Mouse (Mus musculus) neural tube, embryonic 13.5 days (tissue): Measurements from ENCODE around the gene Plppr3. TPM values are rescaled to one million over a fixed set of nuclear protein-coding genes. Genes with fewer than 3 reads are reported as not detected.
"Not testable (repeated sequence)": the region's sequence is repeated elsewhere in the genome, so short reads cannot be mapped to it uniquely, and the experiment has no call there.

Experiments
- ATAC-seq: fragments of 200-750 bp; cut with Nextera tagmentation; 2 replicates; pipeline ENCODE4 v1.8.0; 2017; ENCODE audit warnings: low read depth, mild to moderate bottlenecking, moderate TSS enrichment, moderate library complexity
- H3K27ac ChIP-seq: fragments of 300-500 bp; sonication (generic); replicated peaks from 2 replicates; pipeline ENCODE4 v1.5.1; 2015; ENCODE audit warnings: moderate library complexity, mild to moderate bottlenecking, inconsistent platforms
- H3K27me3 ChIP-seq: fragments of 300-500 bp; sonication (generic); 2 replicates; pipeline ENCODE4 v1.6.1; 2015; ENCODE audit warnings: mild to moderate bottlenecking, inconsistent platforms
- H3K36me3 ChIP-seq: fragments of 300-500 bp; sonication (generic); 2 replicates; pipeline ENCODE4 v1.6.1; 2015; ENCODE audit warnings: mild to moderate bottlenecking, inconsistent platforms
- H3K4me1 ChIP-seq: fragments of 300-500 bp; sonication (generic); replicated peaks from 2 replicates; pipeline ENCODE4 v1.6.1; 2015; ENCODE audit warnings: inconsistent platforms
- H3K4me2 ChIP-seq: fragments of 300-500 bp; sonication (generic); 2 replicates; pipeline ENCODE4 v1.6.1; 2015; ENCODE audit warnings: inconsistent platforms, mild to moderate bottlenecking, moderate library complexity
- H3K4me3 ChIP-seq: fragments of 300-500 bp; sonication (generic); 2 replicates; pipeline ENCODE4 v1.5.1; 2015; ENCODE audit warnings: mild to moderate bottlenecking, inconsistent platforms
- H3K9ac ChIP-seq: fragments of 300-500 bp; sonication (generic); 2 replicates; pipeline ENCODE4 v1.6.1; 2015; ENCODE audit warnings: moderate library complexity, mild to moderate bottlenecking, inconsistent platforms
- H3K9me3 ChIP-seq: fragments of 300-500 bp; sonication (generic); 2 replicates; pipeline ENCODE4 v1.6.1; 2016; ENCODE audit warnings: inconsistent platforms
- WGBS: fragments of 180-500 bp; shearing (Covaris S2); methylation state at CpG from one replicate; pipeline ENCODE4 v1.1.7; 2015; 5-methylcytosine and 5-hydroxymethylcytosine counted together
- polyA plus RNA-seq: library from polyadenylated mRNA; unstranded; fragments of >200 nt; fragmentation: Nextera tagmentation; extraction: Ambion mirVana; gene quantifications from 2 replicates; pipeline ENCODE4 v1.2.1, GENCODE M21; 2015

Plppr3 gene
- polyA plus RNA-seq, 1 experiment from 2014 or later, result 361 TPM

DNA sequence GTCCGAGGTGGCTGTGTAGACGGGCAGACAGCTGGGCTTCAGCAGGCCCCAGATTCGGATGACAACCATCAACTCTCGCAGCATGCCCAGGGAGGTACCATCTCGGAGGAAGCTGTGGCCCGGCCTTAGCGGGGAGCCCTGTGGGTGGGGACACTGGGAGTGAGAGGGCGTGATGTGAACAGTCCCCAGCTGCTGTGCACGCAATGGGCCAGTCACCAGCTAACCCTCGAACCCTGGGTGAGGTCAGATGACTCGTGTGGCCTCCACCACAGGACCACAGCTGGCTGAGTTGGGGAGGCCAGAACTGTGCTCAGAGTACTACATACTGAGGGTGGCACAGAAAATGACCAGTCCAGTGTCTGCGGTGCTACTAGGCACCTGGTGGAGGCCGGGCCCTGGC is 22.4 kb upstream of the Plppr3 start:
- ATAC-seq, result no peak
- no peak overlapping the region for H3K27ac ChIP-seq
- H3K27me3 ChIP-seq, result peaks cover 9% of the 10 kb centered on the region
- H3K36me3 ChIP-seq, result peaks cover 58% of the 10 kb centered on the region
- no peaks in the 10 kb centered on the region for H3K9me3 ChIP-seq
- WGBS, result 87% methylated on average over 13 of the region's 13 CpGs
- no peak overlapping the region for H3K4me2 ChIP-seq
- H3K4me1 ChIP-seq, result peaks cover 15% of the 10 kb centered on the region
- no peak overlapping the region for H3K4me3 ChIP-seq
- H3K9ac ChIP-seq, result no peak overlapping the region

DNA sequence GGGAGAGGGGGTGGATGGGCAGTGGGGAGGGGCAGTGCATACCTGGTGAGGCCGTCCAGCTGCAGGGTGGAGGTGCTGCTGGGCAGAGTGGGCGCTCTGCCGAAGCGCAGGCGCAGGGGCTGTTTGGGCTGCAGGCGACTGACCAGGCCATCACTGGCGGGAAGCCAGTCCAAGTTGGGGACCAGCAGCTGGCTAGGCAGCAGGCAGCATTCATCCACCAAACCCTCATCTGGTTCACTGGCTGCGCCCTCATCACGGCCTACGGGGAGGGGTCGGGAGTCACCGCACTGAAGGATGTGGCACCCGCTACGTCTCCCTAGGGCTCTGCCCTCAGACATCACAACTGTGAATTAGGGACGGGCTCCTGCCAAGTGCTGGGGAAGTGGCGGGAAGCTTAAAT is 21.9 kb upstream of the Plppr3 start:
- ATAC-seq, result no peak
- H3K36me3 ChIP-seq, result peaks cover 58% of the 10 kb centered on the region
- H3K27me3 ChIP-seq, result peaks cover 9% of the 10 kb centered on the region
- WGBS, result 90% methylated on average over 15 of the region's 16 CpGs
- no peaks in the 10 kb centered on the region for H3K9me3 ChIP-seq
- H3K27ac ChIP-seq, result no peak overlapping the region
- H3K4me3 ChIP-seq, result no peak overlapping the region
- no peak overlapping the region for H3K4me2 ChIP-seq
- no peak overlapping the region for H3K9ac ChIP-seq
- H3K4me1 ChIP-seq, result peaks cover 12% of the 10 kb centered on the region

DNA sequence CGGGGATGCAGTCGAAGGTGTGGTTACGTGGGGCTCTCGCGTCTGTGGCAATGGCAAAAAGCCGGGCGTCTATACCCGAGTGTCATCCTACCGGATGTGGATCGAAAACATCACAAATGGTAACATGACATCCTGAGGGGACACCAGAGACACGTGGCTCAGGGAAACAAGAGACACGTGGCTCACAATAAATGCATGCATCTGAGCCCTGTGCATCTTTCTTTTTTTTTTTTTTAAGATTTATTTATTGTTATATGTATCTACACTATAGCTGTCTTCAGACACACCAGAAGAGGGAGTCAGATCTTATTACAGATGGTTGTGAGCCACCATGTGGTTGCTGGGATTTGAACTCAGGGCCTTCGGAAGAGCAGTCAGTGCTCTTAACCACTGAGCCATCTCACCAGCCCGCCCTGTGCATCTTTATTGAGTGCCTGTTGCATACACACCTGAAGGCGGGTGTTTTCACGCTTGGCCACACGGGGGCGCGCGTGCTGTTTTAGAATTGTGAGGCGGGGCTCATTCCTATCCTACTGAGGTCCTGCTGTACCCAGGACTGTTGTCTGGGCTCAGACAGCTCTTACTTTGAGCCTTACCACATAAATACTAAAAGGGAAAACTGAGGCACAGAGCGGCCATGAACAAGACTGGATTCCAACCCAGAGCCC is 18.2 kb upstream of the Plppr3 start:
- not testable (repeated sequence) for H3K4me2 ChIP-seq, H3K4me1 ChIP-seq, H3K27me3 ChIP-seq, H3K9ac ChIP-seq, H3K9me3 ChIP-seq, H3K4me3 ChIP-seq, H3K27ac ChIP-seq
- 43% methylated on average over 22 of the region's 22 CpGs for WGBS
- peak; percentile 54 for ATAC-seq
- H3K36me3 ChIP-seq, result peaks cover 34% of the 10 kb centered on the region

DNA sequence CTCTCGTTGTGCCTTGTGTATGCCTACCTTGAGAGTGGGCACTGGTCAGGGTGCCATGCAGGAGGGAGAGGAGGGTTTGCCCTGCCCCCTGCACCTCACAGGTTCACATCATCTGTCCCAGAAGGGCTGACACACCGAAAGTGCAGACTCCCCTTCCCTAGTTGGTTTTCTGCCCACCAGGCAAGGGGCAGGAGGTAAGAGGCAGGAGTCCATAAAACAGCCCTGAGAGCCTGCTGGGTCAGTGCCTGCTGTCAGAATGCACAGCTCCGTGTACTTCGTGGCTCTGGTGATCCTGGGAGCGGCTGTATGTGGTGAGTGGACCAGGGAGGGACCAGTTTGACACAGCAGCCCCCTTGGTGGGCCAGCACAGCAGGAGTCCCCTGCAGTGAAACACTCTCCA is 16.2 kb upstream of the Plppr3 start, which contains the start of gene Cfd:
Gene Cfd, plus strand, starts transcription at position 184 of the 400 bp plus-strand sequence.
- H3K4me3 ChIP-seq, result no peak within 1 kb of the TSS
- peaks cover 15% of the 10 kb centered on the region for H3K36me3 ChIP-seq
- no peak within 1 kb of the TSS for H3K4me2 ChIP-seq
- no peak for ATAC-seq
- H3K9ac ChIP-seq, result 0 out of 2 replicates have a peak within 1 kb of the TSS, but pooled peaks have one; percentile 5
- H3K4me1 ChIP-seq, result no peaks in the 10 kb centered on the region
- no peaks in the 10 kb centered on the region for H3K9me3 ChIP-seq
- H3K27me3 ChIP-seq, result no peaks in the 10 kb centered on the region; the same call in 1 of the 2 replicates
- WGBS, result 49% methylated on average over 5 of the region's 5 CpGs
- H3K27ac ChIP-seq, result no peak within 1 kb of the TSS

DNA sequence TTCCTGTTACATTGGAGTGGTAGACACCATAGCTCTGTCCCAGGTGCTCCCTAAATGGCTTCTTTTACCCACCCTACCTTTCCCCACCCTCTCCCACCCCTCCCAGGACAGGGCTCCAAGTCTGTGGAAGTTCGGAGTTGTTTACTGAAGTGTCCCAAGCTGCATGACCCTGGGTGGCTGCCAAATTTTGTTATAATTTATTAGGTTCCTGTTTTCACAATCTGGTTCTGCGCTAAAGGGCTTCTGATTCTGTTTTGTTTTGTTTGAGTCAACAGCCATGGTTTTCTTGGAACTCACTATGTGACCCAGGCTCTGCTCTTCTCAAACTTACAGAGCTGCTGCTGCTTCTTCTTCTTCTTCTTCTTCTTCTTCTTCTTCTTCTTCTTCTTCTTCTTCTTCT is 15.0 kb upstream of the Plppr3 start:
- Histone ChIP-seq H3K4me3 (no peak overlapping the region), H3K9me3 (no peaks in the 10 kb centered on the region), H3K4me2 (no peak overlapping the region), H3K36me3 (peaks cover 5% of the 10 kb centered on the region), H3K27ac (no peak overlapping the region), H3K4me1 (no peaks in the 10 kb centered on the region), H3K9ac (no peak overlapping the region), H3K27me3 (no peaks in the 10 kb centered on the region; the same call in none of the 2 replicates)
- 82% methylated on average over 2 of the region's 2 CpGs for WGBS
- ATAC-seq, result no peak

DNA sequence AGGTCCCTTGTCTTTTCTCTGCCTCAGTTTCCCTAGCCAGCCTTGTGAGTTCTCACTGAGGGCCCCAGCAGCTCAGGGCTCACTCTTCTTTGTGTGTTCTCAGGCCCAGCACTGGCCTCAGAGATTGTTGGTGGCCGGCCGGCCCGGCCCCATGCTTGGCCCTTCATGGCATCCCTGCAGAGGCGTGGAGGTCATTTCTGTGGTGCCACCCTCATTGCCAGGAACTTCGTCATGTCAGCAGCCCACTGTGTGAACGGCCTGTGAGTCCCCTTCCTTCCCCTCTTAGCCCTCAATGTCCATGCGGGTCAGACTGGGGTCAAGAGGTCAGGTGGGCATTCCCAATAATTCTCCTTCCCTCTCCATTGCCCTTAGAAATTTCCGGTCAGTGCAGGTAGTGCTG is 12.2 kb upstream of the Plppr3 start:
- H3K27ac ChIP-seq, result no peak overlapping the region
- no peak overlapping the region for H3K4me2 ChIP-seq
- ATAC-seq, result no peak
- WGBS, result 75% methylated on average over 8 of the region's 8 CpGs
- H3K4me3 ChIP-seq, result no peak overlapping the region
- H3K9ac ChIP-seq, result no peak overlapping the region
- H3K9me3 ChIP-seq, result no peaks in the 10 kb centered on the region
- peaks cover 18% of the 10 kb centered on the region for H3K27me3 ChIP-seq
- H3K36me3 ChIP-seq, result no peaks in the 10 kb centered on the region
- H3K4me1 ChIP-seq, result peaks cover 21% of the 10 kb centered on the region

DNA sequence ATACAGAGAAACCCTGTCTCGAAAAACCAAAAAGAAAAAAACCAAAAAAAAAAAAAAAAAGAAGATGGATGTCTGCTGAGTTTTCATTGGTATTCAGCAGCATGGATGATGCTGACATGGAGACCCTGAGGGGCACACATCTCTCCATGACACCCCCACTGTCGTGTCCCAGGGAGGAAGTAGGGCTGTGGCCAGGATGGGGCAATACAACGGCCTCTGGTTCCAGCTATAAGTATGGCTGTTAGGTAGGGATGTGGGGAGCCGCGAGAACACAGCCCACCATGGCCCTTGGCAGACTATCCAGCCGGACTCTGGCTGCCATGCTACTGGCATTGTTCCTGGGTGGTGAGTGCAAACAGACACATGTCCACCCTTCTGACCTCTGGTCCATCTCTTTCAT is 11.6 kb upstream of the Plppr3 start, which contains the start of gene Elane:
Gene Elane, plus strand, starts transcription at position 194 of the 400 bp plus-strand sequence.
- Histone ChIP-seq H3K4me3 (no peak within 1 kb of the TSS), H3K36me3 (no peaks in the 10 kb centered on the region), H3K9ac (no peak within 1 kb of the TSS), H3K27me3 (peaks cover 24% of the 10 kb centered on the region), H3K4me1 (peaks cover 21% of the 10 kb centered on the region), H3K27ac (no peak within 1 kb of the TSS), H3K9me3 (no peaks in the 10 kb centered on the region), H3K4me2 (no peak within 1 kb of the TSS)
- no peak for ATAC-seq
- WGBS, result 81% methylated on average over 6 of the region's 6 CpGs

DNA sequence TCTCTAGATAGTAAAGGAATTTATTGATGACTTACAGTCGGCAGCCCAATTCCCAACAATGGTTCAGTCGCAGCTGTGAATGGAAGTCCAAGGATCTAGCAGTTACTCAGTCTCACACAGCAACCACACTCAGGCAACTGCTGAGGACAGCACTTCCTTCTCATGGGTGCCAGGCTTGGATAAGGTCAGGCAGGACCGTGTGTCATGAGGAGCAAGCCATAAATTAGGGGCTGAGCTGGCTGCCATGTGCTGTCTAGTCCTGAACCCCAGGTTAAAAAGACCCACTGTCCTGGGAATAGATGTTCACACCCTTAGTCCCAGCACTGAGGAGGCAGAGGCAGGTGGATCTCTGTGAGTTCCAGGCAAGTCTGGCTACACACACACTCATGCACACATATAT is 10.5 kb upstream of the Plppr3 start:
- ATAC-seq, H3K9me3 ChIP-seq, H3K4me2 ChIP-seq, H3K27ac ChIP-seq, H3K36me3 ChIP-seq, H3K4me3 ChIP-seq, H3K9ac ChIP-seq: not testable (repeated sequence)
- Histone ChIP-seq H3K4me1 (peaks cover 21% of the 10 kb centered on the region), H3K27me3 (peaks cover 33% of the 10 kb centered on the region)
- WGBS, result 79% methylated on average over 3 of the region's 3 CpGs

DNA sequence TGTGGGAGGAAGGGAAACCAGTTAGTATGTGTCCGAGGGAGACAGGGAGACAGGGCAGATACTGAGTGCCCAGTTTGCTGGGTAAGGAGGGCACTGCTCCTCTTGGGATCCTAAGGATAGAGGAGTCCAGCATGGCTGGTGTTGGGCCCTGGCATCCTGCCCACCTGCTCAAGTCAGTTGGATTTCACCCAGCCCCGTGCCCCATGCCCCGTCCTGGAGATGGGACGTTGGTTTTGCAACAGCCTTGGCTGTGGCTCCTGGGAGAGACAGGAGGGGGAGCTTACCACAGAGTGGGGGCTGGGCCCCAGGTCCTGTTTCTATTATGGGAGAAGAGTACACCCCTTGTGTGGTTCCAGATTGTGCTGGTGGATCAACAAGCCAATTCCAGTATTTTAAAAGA is 10.0 kb upstream of the Plppr3 start:
- H3K9me3 ChIP-seq, result no peaks in the 10 kb centered on the region
- 78% methylated on average over 4 of the region's 4 CpGs for WGBS
- no peak overlapping the region for H3K4me2 ChIP-seq
- no peak overlapping the region for H3K4me3 ChIP-seq
- no peak overlapping the region for H3K27ac ChIP-seq
- no peaks in the 10 kb centered on the region for H3K36me3 ChIP-seq
- H3K9ac ChIP-seq, result no peak overlapping the region
- peaks cover 33% of the 10 kb centered on the region for H3K27me3 ChIP-seq
- H3K4me1 ChIP-seq, result peaks cover 21% of the 10 kb centered on the region
- 0 out of 2 replicates have a peak, but pooled peaks have one; percentile 15 for ATAC-seq

DNA sequence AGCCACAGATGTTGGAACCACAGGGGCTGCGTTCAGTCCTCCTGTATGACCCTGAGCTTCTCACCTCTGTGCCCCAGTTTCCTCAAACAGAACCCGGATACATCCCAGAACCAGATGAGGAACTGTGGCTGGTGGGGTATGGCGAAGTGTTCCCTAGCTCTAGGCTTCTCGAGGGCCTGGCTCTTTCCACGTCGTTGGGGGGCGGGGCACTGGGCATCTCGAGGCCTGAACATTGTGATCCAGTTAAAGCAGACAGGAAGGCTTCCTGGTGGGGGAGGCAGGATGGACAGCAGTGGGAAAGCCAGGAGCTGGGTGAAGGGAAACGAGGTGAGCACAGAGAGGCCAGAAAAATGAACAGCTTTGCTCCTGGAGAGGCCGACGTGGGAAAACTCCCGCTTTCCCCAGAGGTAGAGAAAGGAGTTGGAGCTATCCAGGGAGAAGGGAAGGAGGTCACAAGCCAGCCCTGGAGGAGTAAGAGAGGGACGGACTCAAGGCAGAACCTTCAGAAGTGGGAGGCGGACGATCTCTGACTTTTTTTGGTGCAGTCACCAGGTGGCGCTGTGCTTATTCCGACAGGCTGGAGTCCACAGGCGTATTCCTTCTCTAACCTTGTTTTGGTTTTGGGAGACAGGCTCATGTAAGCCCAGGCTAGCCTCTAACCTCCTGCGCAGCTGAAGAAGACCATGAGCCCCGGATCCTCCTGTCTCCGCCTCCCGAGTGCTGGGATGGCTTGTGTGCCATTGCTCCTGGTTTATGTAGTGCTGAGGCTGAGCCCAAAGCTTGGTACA is 9.1 kb upstream of the Plppr3 start:
- Histone ChIP-seq H3K4me2 (no peak overlapping the region), H3K27me3 (peaks cover 33% of the 10 kb centered on the region), H3K36me3 (no peaks in the 10 kb centered on the region), H3K27ac (no peak overlapping the region), H3K9ac (peak overlapping the region; percentile 45), H3K9me3 (no peaks in the 10 kb centered on the region), H3K4me3 (no peak overlapping the region), H3K4me1 (peaks cover 21% of the 10 kb centered on the region)
- WGBS, result 15% methylated on average over 22 of the region's 22 CpGs
- peak; percentile 25 for ATAC-seq

DNA sequence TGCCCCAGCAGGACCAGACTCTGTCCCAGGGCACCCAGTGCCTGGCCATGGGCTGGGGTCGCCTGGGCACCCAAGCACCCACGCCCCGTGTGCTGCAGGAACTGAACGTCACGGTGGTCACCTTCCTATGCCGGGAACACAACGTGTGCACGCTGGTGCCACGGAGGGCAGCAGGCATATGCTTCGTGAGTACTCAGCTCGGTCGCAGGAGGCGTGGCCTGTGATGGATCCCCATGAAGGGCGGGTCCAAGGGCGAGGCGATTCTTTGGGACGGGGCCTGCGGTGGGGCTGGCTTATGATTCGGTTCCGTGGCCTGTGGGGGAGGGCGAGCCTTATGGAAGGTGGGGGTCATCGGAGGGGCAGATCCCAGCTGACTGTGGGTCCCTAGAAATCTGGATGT is 7.5 kb upstream of the Plppr3 start:
- Histone ChIP-seq H3K36me3 (no peaks in the 10 kb centered on the region), H3K4me2 (peak overlapping the region; percentile 37), H3K4me1 (peaks cover 21% of the 10 kb centered on the region), H3K9ac (peak overlapping the region; percentile 43; the same call in 1 of the 2 replicates), H3K4me3 (no peak overlapping the region), H3K27me3 (peaks cover 33% of the 10 kb centered on the region), H3K9me3 (no peaks in the 10 kb centered on the region), H3K27ac (no peak overlapping the region)
- ATAC-seq, result no peak
- WGBS, result 8% methylated on average over 22 of the region's 22 CpGs

DNA sequence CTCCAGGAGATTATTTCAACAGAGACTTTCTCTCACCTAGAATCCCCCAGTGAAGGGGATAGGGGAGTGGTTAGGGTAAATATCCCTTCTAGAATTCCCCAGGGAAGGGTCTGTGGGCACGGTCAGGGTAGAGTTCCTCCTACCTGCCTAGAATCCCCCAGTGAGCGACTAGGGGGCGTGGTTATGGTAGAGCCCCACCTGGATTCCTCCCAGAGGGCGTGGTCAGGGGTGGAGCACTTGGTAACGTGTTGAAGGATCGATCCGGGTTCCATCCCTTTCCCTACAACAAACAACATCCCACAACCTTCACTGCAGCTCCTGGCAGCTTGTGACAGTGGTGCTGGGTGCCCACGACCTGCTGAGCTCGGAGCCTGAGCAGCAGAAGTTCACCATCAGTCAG is 6.3 kb upstream of the Plppr3 start:
- H3K4me3 ChIP-seq, result no peak overlapping the region
- H3K9me3 ChIP-seq, result no peaks in the 10 kb centered on the region
- no peak overlapping the region for H3K9ac ChIP-seq
- H3K27ac ChIP-seq, result no peak overlapping the region
- peaks cover 33% of the 10 kb centered on the region for H3K27me3 ChIP-seq
- H3K36me3 ChIP-seq, result no peaks in the 10 kb centered on the region
- no peak overlapping the region for H3K4me2 ChIP-seq
- no peak for ATAC-seq
- 18% methylated on average over 9 of the region's 9 CpGs for WGBS
- peaks cover 22% of the 10 kb centered on the region for H3K4me1 ChIP-seq
